Mouse (Mus musculus): ENCODE measurements at regions not wholly inside any gene's neighbourhood (a gene's known extent, or its start where the extent isn't known, plus 50 kb on each side); places are given as distances from the start of the nearest gene placed in this dataset.
"Not testable (repeated sequence)": the region's sequence is repeated elsewhere in the genome, so short reads cannot be mapped to it uniquely, and the experiment has no call there.

DNA sequence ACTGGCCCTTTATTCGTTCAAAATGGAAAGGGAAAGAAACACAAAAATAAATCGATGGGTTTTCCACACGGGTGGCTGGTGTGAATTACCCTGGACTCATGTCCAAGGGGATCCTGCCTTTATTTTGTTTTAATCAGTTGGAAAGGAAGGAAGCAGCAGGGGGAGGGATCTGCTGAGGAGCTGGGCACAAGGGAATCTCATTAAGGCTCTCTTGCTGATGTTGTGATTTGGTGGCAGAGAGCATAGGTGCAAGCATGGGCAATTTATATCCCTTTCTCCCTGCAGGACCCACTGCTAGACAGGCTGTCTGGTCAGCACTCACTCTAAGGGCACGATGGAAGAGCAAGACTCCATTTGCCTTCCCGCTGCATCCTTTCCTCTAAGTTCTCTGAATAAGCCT lies 469.2 kb downstream of the Epha7 start:
- DNase-seq (ENCODE audit: low read depth, low spot score) = no peak

DNA sequence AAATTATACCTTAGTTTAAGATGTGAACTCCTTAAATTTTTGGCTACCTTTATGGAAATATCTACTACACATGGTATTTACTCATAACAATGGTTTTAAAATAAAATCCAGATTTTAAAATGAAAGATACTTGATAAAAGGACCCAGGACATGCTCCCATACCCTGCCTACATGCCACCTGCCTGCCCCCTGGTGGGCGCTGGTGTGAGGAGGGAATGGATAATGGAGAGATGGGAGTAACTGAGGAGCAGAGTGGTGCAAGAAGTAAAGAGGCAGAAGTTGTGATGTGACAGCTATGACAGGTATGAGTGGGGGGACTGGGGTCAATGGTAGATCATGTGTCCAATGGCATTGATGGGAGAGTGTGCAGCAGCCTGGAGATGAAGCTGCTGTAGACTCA lies 488.4 kb downstream of the Epha7 start:
- DNase-seq (ENCODE audit: low read depth, low spot score) = peak; percentile 39

DNA sequence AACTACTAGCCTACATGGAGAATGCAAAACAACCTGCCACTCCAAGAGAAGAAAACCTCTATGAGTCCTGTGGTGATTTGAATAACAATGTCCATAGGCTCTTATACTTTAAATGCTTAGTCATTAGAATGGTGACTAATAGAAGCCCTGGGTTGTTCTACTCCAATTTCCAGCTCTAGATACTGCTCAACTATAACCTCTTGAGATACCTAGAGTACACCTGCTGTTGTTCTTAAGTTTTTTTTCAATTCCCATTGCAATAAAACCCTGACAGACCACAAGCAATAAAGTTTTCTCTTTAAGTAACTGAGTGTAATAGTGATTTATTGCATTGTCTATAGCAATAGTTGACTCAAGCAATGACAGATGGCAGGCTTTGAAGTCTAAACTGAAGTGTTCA lies 491.0 kb downstream of the Epha7 start:
- no peak for DNase-seq (ENCODE audit: low read depth, low spot score)

DNA sequence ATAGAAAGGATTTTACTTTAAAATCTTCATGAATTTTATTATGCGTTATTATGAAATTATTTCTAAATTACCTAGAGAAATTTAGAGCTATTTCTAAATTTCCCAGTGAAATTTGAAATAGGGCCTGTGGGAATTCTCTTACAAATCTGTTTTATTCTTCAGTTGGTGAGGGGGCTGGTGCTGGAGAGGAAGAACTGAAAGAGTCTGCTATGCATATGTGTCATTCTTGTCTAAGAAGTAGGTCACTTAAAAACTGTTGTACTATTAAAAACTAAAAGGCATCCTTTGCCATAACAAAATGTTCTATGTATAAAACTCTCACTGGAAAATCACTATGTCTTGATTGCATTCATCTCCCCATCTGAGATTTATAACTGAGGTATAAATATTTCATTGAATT lies 494.3 kb downstream of the Epha7 start:
- no peak for DNase-seq (ENCODE audit: low read depth, low spot score)

DNA sequence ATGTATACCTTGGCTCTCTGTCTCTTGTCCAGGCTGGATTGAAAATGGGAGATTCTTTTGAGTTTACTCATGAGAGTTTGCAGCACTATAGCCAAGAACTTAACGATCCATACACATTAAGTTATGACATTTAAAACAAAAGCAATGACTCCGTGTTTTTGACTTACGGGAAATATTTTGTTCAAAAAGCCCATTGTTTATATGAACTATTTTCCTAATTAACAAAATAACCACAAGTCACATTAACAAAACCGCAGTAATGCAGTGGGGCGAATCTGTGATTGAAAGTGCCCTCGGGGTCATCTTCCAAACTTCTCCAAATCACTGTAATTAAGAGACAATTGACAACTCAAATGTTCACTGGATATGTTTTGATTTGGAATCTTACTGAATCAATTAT lies 511.0 kb downstream of the Epha7 start:
- no peak for DNase-seq (ENCODE audit: low read depth, low spot score)

DNA sequence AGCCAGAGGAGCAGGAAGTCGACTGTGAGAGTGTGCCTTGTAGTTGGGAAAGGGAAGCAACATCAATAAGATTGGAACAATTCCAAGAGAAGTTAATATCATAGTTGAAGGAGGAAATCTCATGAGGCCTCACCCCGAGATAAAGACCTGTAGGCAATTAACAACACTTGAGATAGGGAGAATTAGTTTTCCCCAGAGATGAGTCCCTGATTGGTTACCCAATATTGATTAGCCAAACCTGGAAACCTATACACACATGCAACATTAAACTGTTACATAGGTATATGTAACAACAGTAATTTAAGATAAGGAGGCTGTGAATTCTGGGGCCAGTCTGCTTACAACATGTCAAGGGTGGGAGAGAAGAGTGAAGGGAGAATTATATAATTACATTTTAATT lies 516.2 kb downstream of the Epha7 start:
- no peak for DNase-seq (ENCODE audit: low read depth, low spot score)

DNA sequence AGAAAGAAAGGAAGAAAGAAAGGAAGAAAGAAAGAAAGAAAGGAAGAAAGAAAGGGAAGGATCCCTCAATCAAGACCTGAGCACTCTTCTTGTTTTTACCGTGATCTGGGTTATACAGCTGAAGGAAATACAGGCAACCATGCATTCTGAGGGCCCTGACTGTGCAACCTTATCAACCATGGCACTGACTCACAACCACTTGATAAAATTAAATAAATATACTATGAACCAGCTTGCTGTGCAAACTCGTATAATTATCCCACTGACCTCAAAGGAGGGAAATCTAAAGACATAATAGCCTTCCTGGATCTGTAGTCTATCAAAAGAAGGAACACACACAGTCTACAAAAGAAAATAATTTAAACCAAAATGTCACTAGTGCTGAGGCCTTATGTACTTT lies 518.8 kb downstream of the Epha7 start:
- no peak for DNase-seq (ENCODE audit: low read depth, low spot score)

DNA sequence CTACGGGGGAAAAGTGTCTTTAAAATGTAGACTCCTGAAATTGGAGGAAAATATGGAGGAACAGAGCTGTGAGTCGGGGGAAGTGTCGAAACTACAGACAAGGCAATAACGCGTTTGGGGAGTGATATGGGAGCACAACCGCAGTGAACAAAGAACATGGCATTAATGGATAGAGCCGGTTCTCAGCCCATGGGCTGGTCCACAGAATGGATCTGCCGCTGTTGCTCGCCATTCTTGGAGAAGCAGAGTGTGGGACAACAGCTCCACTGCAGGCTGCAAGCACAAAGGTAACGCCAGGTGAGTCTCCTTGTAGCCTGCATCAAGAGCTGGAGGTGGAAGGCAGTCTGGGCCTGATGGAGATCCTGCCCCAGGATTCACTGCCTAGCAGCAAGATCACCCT lies 524.3 kb downstream of the Epha7 start:
- DNase-seq (ENCODE audit: low read depth, low spot score) = no peak

DNA sequence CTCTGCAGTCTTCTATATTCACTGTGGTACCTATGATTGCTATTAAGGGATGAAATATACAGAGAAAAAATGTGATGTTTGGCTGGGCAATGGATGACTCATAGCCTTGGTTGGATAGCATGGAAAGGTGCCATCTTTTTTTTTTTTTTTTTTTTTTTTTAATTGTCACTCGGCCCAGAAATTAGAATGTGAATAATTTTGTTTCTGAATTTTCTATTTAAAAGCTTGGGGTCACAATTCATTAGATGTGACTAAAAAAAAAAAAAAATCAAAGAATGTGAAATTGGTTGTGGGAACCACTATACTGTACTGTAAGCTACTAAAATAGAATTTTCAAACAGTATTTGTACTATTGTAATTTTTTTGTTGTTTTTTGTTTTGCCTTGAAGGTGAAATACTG lies 549.3 kb downstream of the Epha7 start:
- no peak for DNase-seq (ENCODE audit: low read depth, low spot score)

DNA sequence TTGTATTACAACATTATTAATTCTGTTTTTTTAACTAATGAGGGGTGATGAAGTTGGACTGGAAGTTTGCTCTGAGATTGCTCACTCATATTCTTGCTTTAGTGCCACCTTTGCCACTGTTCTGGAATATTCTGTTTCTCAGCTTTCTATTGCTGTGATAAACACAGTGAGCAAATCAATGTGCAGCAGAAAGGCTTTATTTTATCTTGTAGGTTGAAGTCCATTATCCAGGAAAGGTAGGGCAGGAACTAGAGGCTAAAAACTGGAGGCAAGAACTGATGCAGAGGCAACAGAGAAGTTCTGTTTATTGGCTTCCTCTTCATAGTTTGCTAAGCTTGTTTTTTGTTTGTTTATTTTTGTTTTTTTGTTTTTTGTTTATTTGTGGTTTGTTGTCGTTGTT lies 576.4 kb downstream of the Epha7 start:
- no peak for DNase-seq (ENCODE audit: low read depth, low spot score)

DNA sequence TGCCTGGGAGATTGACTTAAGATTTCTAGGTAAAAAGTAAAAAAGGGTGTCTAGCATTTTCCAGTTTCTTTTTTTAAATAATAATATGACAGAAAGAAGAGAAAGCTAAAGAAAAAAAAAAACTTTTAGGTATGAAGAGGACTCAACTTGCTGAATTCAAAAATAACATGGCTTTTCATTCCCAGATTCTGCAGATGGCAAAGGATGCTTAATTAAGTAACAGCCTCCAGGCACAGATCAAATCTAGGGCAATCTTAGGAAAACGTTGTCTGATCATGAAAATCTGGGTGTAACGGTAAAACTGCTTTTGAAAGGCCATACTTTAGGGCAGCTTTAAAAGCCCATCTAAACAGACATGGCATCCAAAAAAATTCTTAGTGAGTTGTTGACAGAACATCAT lies 577.4 kb downstream of the Epha7 start:
- DNase-seq (ENCODE audit: low read depth, low spot score) = no peak

DNA sequence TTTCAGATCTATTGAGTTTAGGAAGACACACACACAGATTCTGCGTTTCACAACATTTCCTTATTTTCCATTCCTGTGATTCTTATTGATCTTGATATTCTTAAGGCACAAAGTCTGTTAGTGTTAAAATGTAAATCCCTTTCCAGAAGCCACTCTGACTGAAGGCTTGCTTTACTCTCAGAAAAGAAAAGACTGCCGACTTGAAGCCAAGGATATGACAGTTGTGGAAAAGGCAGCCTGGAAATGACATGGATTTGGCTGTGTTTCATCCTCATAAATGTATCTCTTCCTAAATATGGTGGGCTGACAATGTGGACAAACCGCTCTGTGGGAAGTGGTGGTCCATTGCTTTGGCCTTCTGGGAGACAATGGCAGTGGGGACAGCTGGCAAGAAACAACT lies 589.2 kb downstream of the Epha7 start:
- no peak for DNase-seq (ENCODE audit: low read depth, low spot score)

DNA sequence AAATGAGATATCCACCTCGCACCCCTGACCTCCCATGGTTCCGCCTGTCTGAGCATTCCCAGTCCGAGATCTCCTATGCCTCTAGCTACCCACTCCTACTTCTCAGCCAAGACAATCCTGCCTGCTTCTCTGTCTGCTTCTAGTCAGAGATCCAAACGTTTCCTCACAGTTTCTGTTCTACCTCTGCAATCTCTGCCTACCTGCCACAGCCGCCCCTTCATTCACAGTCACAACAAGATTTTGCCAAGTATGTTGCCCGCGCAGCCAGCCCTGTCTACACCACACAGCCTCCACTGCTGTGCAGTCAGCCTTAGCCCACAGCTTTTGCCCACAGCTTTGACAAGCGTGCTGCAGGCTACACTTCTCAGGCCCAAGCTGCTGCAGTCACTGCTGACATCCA lies 601.7 kb downstream of the Epha7 start:
- no peak for DNase-seq (ENCODE audit: low read depth, low spot score)

DNA sequence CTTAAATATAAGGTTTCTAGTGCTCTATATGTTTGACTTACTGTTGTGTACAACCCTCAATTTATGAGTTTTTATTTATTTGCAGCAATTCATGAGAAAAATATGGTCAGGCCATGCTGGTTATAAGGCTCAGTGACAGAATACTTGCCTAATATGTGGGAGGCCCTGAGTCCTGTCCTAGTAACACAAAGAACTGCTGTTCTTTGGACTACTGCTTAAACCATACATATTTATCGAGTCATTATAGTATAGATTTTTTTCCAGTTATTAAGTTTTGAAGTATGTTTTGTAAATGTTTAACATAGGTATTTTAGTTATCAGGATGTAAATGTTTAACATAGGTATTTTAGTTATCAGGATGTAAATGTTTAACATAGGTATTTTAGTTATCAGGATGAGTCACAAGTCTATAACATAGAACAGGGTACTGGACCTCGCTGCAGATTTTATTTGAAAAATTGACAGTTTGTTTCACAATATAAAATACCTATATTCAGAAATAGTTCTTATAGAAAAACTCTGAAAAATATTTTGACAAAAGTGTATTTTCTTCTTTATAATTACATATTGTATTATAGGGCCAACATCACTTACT lies 607.4 kb downstream of the Epha7 start:
- DNase-seq (ENCODE audit: low read depth, low spot score) = no peak

DNA sequence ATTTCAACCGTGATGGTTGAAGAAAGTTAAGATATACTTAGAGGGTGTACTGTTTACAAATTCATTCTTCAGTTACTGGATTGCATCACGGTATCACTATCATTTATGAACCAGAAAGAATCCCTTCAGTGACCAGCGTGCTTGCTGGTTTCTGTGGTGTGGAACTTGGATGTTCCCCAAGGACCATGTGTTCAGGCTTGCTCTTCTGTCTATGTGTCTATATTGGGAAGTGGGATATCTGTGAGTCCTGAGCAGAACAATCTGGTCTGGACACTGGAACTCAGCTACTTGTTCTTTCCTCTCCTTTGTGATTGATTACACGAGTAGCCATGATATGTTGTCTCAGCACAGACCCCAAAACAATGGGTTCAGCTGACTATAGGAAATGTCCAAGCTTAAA lies 618.6 kb downstream of the Epha7 start:
- not testable (repeated sequence) for DNase-seq (ENCODE audit: low read depth, low spot score)

DNA sequence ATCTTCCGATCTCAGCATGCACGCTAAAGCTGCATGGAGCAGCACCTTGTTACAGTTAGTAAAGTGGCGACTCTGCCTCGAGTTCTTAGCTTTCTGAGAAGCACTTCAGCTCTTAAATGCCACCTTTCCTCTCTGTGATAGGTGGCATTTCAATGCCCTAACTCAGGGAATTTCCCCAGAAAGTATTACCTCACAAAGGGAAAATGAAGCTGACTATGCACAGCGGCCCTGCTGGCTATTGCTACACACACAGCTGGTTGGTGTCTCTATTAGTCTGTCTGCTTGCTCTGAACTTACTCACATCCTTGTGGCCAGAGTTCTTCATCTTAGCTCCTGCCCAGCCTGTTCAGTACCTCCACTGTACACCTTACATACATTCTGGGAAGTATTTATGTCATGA lies 650.4 kb downstream of the Epha7 start:
- no peak for DNase-seq (ENCODE audit: low read depth, low spot score)

DNA sequence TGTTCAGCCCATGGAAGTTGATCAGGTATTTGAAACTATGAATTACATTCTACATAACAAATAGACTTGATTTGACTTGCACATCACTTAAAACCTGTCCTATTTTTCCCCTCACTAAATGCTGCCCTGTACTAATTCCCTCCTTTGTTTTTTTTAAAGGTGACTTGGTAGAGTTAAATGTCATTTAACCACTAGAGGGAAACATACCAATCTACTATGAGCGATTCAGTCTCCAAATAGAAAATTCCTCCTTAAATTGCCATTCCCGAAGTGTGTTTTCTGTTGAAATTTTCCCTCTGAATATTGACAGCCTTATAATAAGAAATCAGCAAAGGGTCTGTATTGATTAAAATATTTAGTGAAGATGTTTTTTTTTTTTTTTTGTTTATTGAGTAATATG lies 653.4 kb downstream of the Epha7 start:
- DNase-seq (ENCODE audit: low read depth, low spot score) = no peak

DNA sequence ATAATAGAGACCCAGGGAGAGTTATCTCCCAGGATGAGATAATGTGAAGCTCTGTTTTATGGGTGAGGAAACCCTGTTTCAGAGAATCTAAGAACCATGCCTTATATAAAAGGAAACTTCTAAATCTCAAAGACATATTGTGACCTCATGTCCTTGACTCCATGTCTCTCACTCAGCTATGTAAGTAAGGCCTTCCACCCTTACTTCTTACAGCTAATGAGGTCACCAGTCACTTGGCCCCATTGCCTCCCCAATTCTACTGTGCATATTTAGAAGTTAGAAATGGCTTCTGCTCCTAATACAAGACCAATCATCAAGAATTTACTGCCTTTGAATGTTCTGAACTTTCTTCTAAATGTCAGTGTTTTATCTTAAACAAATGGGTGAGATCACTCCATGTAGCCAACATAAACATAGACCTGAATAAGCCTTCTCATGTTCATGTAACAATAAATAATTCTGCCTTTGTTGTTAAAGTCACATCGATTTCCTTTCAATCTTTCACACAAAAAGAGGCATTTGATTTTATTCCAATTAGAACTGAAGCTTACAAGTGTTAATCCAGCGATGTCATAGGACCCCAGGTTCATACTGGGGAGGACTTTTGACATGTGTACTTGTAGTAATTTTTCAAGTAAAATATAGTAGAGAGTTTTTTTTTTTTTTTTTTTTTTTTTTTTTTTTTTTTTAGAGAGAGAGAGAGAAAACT lies 667.6 kb downstream of the Epha7 start:
- DNase-seq (ENCODE audit: low read depth, low spot score) = no peak

DNA sequence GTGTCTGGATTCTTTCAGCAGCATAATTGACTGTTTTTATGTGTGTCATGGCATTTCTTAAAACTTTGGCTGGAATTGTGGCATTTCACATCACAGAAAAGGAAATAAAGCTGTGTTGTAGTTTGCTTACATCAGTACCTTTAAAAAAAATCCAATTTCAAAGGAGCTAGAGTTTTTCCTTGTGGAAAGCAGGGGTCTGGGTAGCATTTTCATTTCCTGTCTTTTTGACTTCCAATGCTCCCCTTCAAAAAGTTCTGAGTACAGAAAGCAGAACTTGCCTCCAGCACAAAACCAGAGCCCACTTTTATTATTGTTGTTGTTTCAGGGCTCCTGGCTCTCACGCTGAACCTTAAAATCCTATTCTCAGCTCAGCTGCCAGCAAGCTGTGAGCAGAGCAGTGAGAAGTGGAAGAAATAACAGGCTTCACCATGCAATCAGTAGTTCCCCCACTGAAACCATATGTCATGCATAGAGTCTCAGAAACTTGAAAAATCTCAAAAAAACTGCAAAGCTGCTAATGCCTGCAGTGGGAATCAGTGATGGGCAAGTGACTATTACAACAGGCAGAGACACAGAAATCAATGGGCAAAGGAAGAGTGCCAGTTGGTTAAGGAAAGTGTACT lies 668.3 kb downstream of the Epha7 start:
- no peak for DNase-seq (ENCODE audit: low read depth, low spot score)

DNA sequence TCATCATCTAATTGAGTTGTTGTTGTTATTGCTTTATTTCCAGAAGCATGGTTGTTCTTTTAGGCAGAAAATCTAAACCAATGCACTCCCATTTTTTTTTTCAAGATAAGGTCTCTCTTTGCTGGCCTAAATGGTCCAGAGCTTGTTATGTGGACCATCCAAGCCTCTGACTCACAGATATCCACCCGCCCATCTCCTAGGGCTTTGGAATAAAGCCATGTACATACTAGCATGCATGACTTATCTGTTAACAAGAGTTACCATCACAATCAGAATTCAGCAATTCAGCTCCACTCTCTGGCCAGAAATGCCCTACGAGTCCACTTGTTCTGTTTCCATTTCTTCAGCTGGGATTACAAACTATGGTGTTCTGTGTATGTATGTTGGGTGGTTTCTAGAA lies 669.5 kb downstream of the Epha7 start:
- no peak for DNase-seq (ENCODE audit: low read depth, low spot score)

DNA sequence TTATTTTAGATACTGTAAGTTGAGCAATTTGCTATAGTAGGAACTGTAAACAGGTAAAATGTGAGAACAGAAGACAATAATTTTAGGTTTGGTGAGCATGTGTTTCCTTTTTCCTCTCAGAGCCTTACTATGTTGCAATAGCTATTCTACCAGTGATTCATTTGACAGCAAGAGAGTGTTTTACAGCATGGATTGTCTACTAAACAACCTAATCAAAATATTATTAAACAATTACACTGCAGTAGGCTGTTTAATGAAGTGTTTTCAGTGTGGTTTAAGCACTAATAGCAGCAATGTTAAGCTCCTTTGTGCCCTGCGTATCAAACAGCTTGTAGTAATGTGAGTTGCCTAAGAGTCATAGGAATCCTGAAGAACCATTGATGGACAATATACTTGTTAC lies 687.9 kb downstream of the Epha7 start:
- no peak for DNase-seq (ENCODE audit: low read depth, low spot score)

DNA sequence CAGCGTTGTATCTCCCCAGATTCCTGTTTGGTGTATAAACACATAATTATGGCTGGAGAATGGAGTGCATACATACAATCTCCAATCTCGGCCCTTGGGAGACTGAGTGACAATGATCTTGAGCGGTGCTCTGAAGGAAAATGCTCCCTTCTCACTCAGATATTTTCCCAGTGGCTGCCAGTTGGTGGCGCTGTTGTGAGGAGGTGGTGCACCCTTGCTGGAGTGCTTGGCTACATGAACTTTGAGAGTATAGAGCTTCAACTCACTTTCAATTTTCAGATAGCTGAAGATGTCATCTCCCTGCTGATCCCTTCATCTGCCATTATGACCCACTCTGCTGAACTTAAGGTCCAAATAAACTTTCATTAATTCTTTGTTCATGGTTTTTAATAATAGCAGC lies 712.1 kb downstream of the Epha7 start:
- peak; percentile 57 for DNase-seq (ENCODE audit: low read depth, low spot score)

Data from ZHBTc4 (cell line).